Mouse (Mus musculus) adrenal gland, postnatal 25 days (tissue): ENCODE results near the gene Plg. TPM values are rescaled to one million over a fixed set of nuclear protein-coding genes. Genes with fewer than 3 reads are reported as not detected.
A peak's percentile ranks its signal among the peaks of the same experiment; 100 is the strongest.

ENCODE experiments used
- DNase-seq: peaks from one replicate; pipeline ENCODE4 v3.0.0; 2021; ENCODE audit warnings: mixed read lengths
- total RNA-seq: library from RNA; stranded (reverse); gene quantifications from 2 replicates; pipeline ENCODE4 v1.2.3, GENCODE M21; 2021

Plg gene
- total RNA-seq, 1 experiment from 2014 or later = not detected

GRCm38 (mm10) chr17:12385049-12385794 lies 6.8 kb downstream of the Plg start:
- DNase-seq = no peak

- DNase-seq = no peak
Measured at GRCm38 (mm10) chr17:12387781-12388180, 9.4 kb downstream of the Plg start.

GRCm38 (mm10) chr17:12388239-12388638 lies 9.8 kb downstream of the Plg start:
- DNase-seq = no peak

- no peak for DNase-seq
Measured at GRCm38 (mm10) chr17:12396163-12396677, 17.8 kb downstream of the Plg start.

GRCm38 (mm10) chr17:12403420-12403819 lies 25.0 kb downstream of the Plg start:
- DNase-seq = no peak

- no peak for DNase-seq
Measured at GRCm38 (mm10) chr17:12409346-12409944, 31.0 kb downstream of the Plg start.

- DNase-seq = no peak
Measured at GRCm38 (mm10) chr17:12412181-12412890, 33.9 kb downstream of the Plg start.

- no peak for DNase-seq
Measured at GRCm38 (mm10) chr17:12412891-12413237, 34.5 kb downstream of the Plg start.

GRCm38 (mm10) chr17:12415031-12415735 lies 36.8 kb downstream of the Plg start:
- DNase-seq = no peak

- DNase-seq = no peak
Measured at GRCm38 (mm10) chr17:12415741-12416140, 37.3 kb downstream of the Plg start.

- peak; percentile 72 for DNase-seq
Measured at GRCm38 (mm10) chr17:12416250-12416895, 38.0 kb downstream of the Plg start.

GRCm38 (mm10) chr17:12419491-12420079 lies 41.2 kb downstream of the Plg start:
- DNase-seq = no peak

- DNase-seq = peak; percentile 17
Measured at GRCm38 (mm10) chr17:12420886-12421574, 42.6 kb downstream of the Plg start.

- DNase-seq = no peak
Measured at GRCm38 (mm10) chr17:12422143-12422542, 43.7 kb downstream of the Plg start.

GRCm38 (mm10) chr17:12427156-12427555 lies 48.7 kb downstream of the Plg start:
- DNase-seq = no peak

- no peak for DNase-seq
Measured at GRCm38 (mm10) chr17:12428369-12428768, 50.0 kb downstream of the Plg start.

- no peak for DNase-seq
Measured at GRCm38 (mm10) chr17:12431707-12432106, 53.3 kb downstream of the Plg start.

- DNase-seq = no peak
Measured at GRCm38 (mm10) chr17:12437771-12438170, 59.4 kb downstream of the Plg start.

GRCm38 (mm10) chr17:12444561-12444960 lies 66.2 kb downstream of the Plg start:
- DNase-seq = no peak

GRCm38 (mm10) chr17:12451234-12451633 lies 72.8 kb downstream of the Plg start:
- DNase-seq = no peak
